Mouse (Mus musculus) CD4-positive helper T cell, adult 2 months (primary cell): ENCODE measurements around the gene Hk2.

Experiments used
- DNase-seq: peaks from one replicate; pipeline ENCODE4 v3.0.0-alpha.2; 2012; ENCODE audit warnings: low read depth, missing footprints, low spot score

The Hk2 gene

GRCm38 (mm10) chr6:82770286-82770685 is 4.0 kb downstream of the Hk2 start:
- DNase-seq = no peak

- no peak for DNase-seq
Measured at GRCm38 (mm10) chr6:82769704-82770103, 4.5 kb downstream of the Hk2 start.

- DNase-seq = no peak
Measured at GRCm38 (mm10) chr6:82767734-82768586, 6.3 kb downstream of the Hk2 start.

GRCm38 (mm10) chr6:82766636-82767035 is 7.6 kb downstream of the Hk2 start:
- no peak for DNase-seq

- no peak for DNase-seq
Measured at GRCm38 (mm10) chr6:82765261-82765660, 9.0 kb downstream of the Hk2 start.

GRCm38 (mm10) chr6:82763871-82764503 is 10.3 kb downstream of the Hk2 start:
- DNase-seq = no peak

- DNase-seq = no peak
Measured at GRCm38 (mm10) chr6:82762728-82763127, 11.5 kb downstream of the Hk2 start.

GRCm38 (mm10) chr6:82760749-82761357 is 13.4 kb downstream of the Hk2 start:
- DNase-seq = no peak

GRCm38 (mm10) chr6:82759241-82759640 is 15.0 kb downstream of the Hk2 start:
- DNase-seq = no peak

GRCm38 (mm10) chr6:82756799-82757210 is 17.4 kb downstream of the Hk2 start:
- no peak for DNase-seq

GRCm38 (mm10) chr6:82756216-82756615 is 18.0 kb downstream of the Hk2 start:
- DNase-seq = no peak

- no peak for DNase-seq
Measured at GRCm38 (mm10) chr6:82755338-82755737, 18.9 kb downstream of the Hk2 start.

GRCm38 (mm10) chr6:82754769-82755168 is 19.5 kb downstream of the Hk2 start:
- DNase-seq = no peak

- no peak for DNase-seq
Measured at GRCm38 (mm10) chr6:82753638-82754361, 20.5 kb downstream of the Hk2 start.

GRCm38 (mm10) chr6:82753061-82753460 is 21.2 kb downstream of the Hk2 start:
- DNase-seq = no peak

- no peak for DNase-seq
Measured at GRCm38 (mm10) chr6:82751791-82752190, 22.5 kb downstream of the Hk2 start.

GRCm38 (mm10) chr6:82751031-82751430 is 23.2 kb downstream of the Hk2 start:
- DNase-seq = no peak

GRCm38 (mm10) chr6:82750063-82750462 is 24.2 kb downstream of the Hk2 start:
- no peak for DNase-seq

GRCm38 (mm10) chr6:82748106-82748672 is 26.1 kb downstream of the Hk2 start:
- no peak for DNase-seq

GRCm38 (mm10) chr6:82747085-82747484 is 27.2 kb downstream of the Hk2 start:
- no peak for DNase-seq

- peak; percentile 55 for DNase-seq
Measured at GRCm38 (mm10) chr6:82744553-82744952, 29.7 kb downstream of the Hk2 start.

- DNase-seq = no peak
Measured at GRCm38 (mm10) chr6:82741518-82741880, 32.8 kb downstream of the Hk2 start.
